Mouse (Mus musculus): Measurements from ENCODE around the gene Micu2.

Micu2 gene

GRCm38 (mm10) chr14:57961861-57962260 is 37.2 kb downstream of the Micu2 start:
- no peak for DNase-seq (ENCODE audit: low read depth)

GRCm38 (mm10) chr14:57951089-57951488 is 48.0 kb downstream of the Micu2 start:
- DNase-seq (ENCODE audit: low read depth), result peak; percentile 36

GRCm38 (mm10) chr14:57945834-57946233 is 53.2 kb downstream of the Micu2 start:
- no peak for DNase-seq (ENCODE audit: low read depth)

GRCm38 (mm10) chr14:57937297-57937696 is 61.8 kb downstream of the Micu2 start:
- DNase-seq (ENCODE audit: low read depth), result no peak

GRCm38 (mm10) chr14:57934666-57935065 is 64.4 kb downstream of the Micu2 start:
- DNase-seq (ENCODE audit: low read depth), result no peak

- no peak for DNase-seq (ENCODE audit: low read depth)
These were observed 65.5 kb downstream of the Micu2 start for GRCm38 (mm10) chr14:57933608-57934007.

- no peak for DNase-seq (ENCODE audit: low read depth)
These were observed 66.1 kb downstream of the Micu2 start for GRCm38 (mm10) chr14:57932881-57933443.

- no peak for DNase-seq (ENCODE audit: low read depth)
These were observed 77.5 kb downstream of the Micu2 start for GRCm38 (mm10) chr14:57921428-57922131.

GRCm38 (mm10) chr14:57920568-57921310 is 78.3 kb downstream of the Micu2 start:
- no peak for DNase-seq (ENCODE audit: low read depth)

- DNase-seq (ENCODE audit: low read depth), result no peak
These were observed 79.8 kb downstream of the Micu2 start for GRCm38 (mm10) chr14:57919148-57919875.

GRCm38 (mm10) chr14:57915341-57915740 is 83.7 kb downstream of the Micu2 start:
- no peak for DNase-seq (ENCODE audit: low read depth)

GRCm38 (mm10) chr14:57912211-57913007 is 86.7 kb downstream of the Micu2 start:
- DNase-seq (ENCODE audit: low read depth), result peak; percentile 34

GRCm38 (mm10) chr14:57911787-57912186 is 87.3 kb downstream of the Micu2 start:
- peak; percentile 24 for DNase-seq (ENCODE audit: low read depth)

- peak; percentile 30 for DNase-seq (ENCODE audit: low read depth)
These were observed 87.7 kb downstream of the Micu2 start for GRCm38 (mm10) chr14:57911316-57911715.

GRCm38 (mm10) chr14:57910501-57911068 is 88.5 kb downstream of the Micu2 start:
- peak; percentile 95 for DNase-seq (ENCODE audit: low read depth)

- peak; percentile 28 for DNase-seq (ENCODE audit: low read depth)
These were observed 89.8 kb downstream of the Micu2 start for GRCm38 (mm10) chr14:57909297-57909696.

- DNase-seq (ENCODE audit: low read depth), result peak; percentile 65
These were observed 90.6 kb downstream of the Micu2 start for GRCm38 (mm10) chr14:57908431-57908830.

GRCm38 (mm10) chr14:57901998-57902397 is 97.1 kb downstream of the Micu2 start:
- no peak for DNase-seq (ENCODE audit: low read depth)

GRCm38 (mm10) chr14:57896882-57897281 is 102.2 kb downstream of the Micu2 start:
- DNase-seq (ENCODE audit: low read depth), result peak; percentile 59

- peak; percentile 39 for DNase-seq (ENCODE audit: low read depth)
These were observed 102.8 kb downstream of the Micu2 start for GRCm38 (mm10) chr14:57896088-57896871.
